Mouse (Mus musculus) heart, embryonic 13.5 days (tissue): Measurements from ENCODE around the gene Adam3. TPM values are rescaled to one million over a fixed set of nuclear protein-coding genes. Genes with fewer than 3 reads are reported as not detected.

Experiments
- ATAC-seq: fragments of 200-750 bp; cut with Nextera tagmentation; 2 replicates; pipeline ENCODE4 v1.8.0; 2017; ENCODE audit warnings: moderate TSS enrichment; ENCODE audit not compliant: insufficient number of reproducible peaks, low FRiP score, low TSS enrichment; ENCODE audit errors: extremely low read depth
- H3K27ac ChIP-seq: fragments of 300-500 bp; sonication (generic); replicated peaks from 2 replicates; pipeline ENCODE4 v1.5.1; 2015; ENCODE audit warnings: moderate library complexity, mild to moderate bottlenecking, inconsistent platforms
- H3K27me3 ChIP-seq: fragments of 300-500 bp; sonication (generic); replicated peaks from 2 replicates; pipeline ENCODE4 v1.6.1; 2015; ENCODE audit warnings: mild to moderate bottlenecking, inconsistent platforms
- H3K36me3 ChIP-seq: fragments of 300-500 bp; sonication (generic); 2 replicates; pipeline ENCODE4 v1.6.1; 2015; ENCODE audit warnings: mild to moderate bottlenecking, inconsistent platforms
- H3K4me1 ChIP-seq: fragments of 300-500 bp; sonication (generic); 2 replicates; pipeline ENCODE4 v1.6.1; 2015; ENCODE audit warnings: inconsistent platforms
- H3K4me2 ChIP-seq: fragments of 300-500 bp; sonication (generic); 2 replicates; pipeline ENCODE4 v1.6.1; 2015; ENCODE audit warnings: inconsistent platforms, mild to moderate bottlenecking, moderate library complexity
- H3K4me3 ChIP-seq: fragments of 300-500 bp; sonication (generic); 2 replicates; pipeline ENCODE4 v1.5.1; 2015; ENCODE audit warnings: moderate library complexity, mild to moderate bottlenecking, inconsistent platforms
- H3K9ac ChIP-seq: fragments of 300-500 bp; sonication (generic); 2 replicates; pipeline ENCODE4 v1.6.1; 2015; ENCODE audit warnings: inconsistent platforms, mild to moderate bottlenecking, moderate library complexity
- H3K9me3 ChIP-seq: fragments of 300-500 bp; sonication (generic); 2 replicates; pipeline ENCODE4 v1.6.1; 2016; ENCODE audit warnings: inconsistent platforms
- WGBS: fragments of 180-500 bp; shearing (Covaris S2); methylation state at CpG from one replicate; pipeline ENCODE4 v1.1.7; 2015; ENCODE audit warnings: mixed read lengths; 5-methylcytosine and 5-hydroxymethylcytosine counted together
- polyA plus RNA-seq: library from polyadenylated mRNA; unstranded; fragments of >200 nt; fragmentation: Nextera tagmentation; extraction: Ambion mirVana; gene quantifications from 2 replicates; pipeline ENCODE4 v1.2.1, GENCODE M21; 2015

Adam3 gene
- 0.13 and 0.14 TPM in 2 replicates for polyA plus RNA-seq

DNA sequence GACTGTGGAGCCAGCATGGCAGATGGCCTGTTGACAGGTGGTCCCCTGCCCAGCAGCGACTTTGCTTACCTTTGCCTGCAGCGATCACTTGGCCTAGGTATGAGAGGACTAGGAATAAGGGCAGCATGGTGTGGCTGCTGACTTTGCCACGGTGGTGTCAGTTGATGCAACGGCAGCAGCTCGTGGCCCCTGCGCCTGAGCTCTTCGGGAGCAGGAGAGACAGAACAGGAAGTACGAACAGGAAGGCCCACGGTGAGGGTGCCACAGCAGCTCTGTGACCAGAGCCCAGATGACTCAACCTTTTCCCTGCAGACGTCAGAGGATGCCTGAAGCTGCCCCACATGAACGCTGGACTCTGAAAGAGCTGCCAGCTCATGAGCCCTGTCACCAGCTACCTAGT, at the start of gene Adam3:
TSS of gene Adam3 (minus strand) at position 223 of the 400 bp plus-strand sequence.
- Histone ChIP-seq H3K36me3 (no peaks in the 10 kb centered on the region), H3K27ac (no peak within 1 kb of the TSS), H3K9ac (no peak within 1 kb of the TSS), H3K27me3 (no peaks in the 10 kb centered on the region), H3K9me3 (no peaks in the 10 kb centered on the region), H3K4me3 (no peak within 1 kb of the TSS), H3K4me2 (no peak within 1 kb of the TSS), H3K4me1 (peaks cover 6% of the 10 kb centered on the region; the same call in 1 of the 2 replicates)
- 36% methylated on average over 11 of the region's 11 CpGs for WGBS
- no peak for ATAC-seq

DNA sequence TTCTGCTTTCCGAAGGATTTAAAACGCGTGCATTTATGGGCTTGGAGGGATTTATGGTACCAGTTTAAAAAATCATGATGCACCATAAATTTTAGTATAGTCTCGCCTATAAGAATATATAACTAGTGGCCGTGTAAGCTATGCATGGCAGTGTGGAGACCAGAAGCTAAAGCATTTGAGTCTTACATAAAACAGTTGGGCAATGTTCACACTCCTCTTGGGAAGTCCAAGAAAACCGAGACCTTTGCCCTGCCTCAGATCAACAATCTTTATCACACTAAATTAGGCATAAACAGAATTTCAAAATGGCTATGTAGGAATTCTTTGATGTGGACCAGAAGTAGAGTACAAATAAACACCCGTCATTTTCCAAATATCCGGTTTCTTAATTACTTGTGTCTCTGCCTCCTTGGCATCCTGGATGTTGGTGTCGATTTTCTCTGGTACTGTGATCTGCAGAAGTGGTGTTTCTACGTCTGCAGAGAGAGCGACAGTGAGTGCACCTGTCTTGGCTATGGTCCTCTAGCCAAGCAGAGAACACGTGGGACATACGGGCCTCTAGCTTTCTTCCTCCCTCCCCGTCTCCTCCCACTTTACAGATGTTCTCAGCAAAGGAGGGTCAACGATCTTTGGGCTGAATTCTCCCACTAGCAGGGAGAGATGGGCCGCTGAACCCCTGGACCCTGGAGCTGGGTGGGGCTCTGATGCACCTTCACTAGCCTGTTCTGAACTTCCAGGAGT, 596 bp downstream of the Adam3 start:
- ATAC-seq: no peak
- peaks cover 6% of the 10 kb centered on the region; the same call in 1 of the 2 replicates for H3K4me1 ChIP-seq
- 66% methylated on average over 16 of the region's 16 CpGs for WGBS
- no peaks in the 10 kb centered on the region for H3K9me3 ChIP-seq
- H3K36me3 ChIP-seq: no peaks in the 10 kb centered on the region
- H3K9ac ChIP-seq: no peak overlapping the region
- no peak overlapping the region for H3K4me3 ChIP-seq
- H3K27ac ChIP-seq: no peak overlapping the region
- no peak overlapping the region for H3K4me2 ChIP-seq
- no peaks in the 10 kb centered on the region for H3K27me3 ChIP-seq

Other genes with a start within 250 kb of the Adam3 start
- gene Adam5, start 98.5 kb upstream of the Adam3 start, polyA plus RNA-seq: 0.31 and 0.39 TPM in 2 replicates